Mouse (Mus musculus) forebrain, embryonic 14.5 days (tissue): ENCODE measurements at regions not wholly inside any gene's neighbourhood (a gene's known extent, or its start where the extent isn't known, plus 50 kb on each side); places are given as distances from the start of the nearest gene placed in this dataset.
A peak's percentile ranks its signal among the peaks of the same experiment; 100 is the strongest.

Experiments
- ATAC-seq: fragments of 200-750 bp; cut with Nextera tagmentation; 2 replicates; pipeline ENCODE4 v1.8.0; 2017; ENCODE audit warnings: mild to moderate bottlenecking, moderate library complexity
- DNase-seq: peaks from one replicate; pipeline ENCODE4 v3.0.0-alpha.2; 2015; ENCODE audit warnings: low spot score
- H3K27ac ChIP-seq: fragments of 300-500 bp; sonication (generic); 2 replicates; pipeline ENCODE4 v1.5.1; 2014; ENCODE audit warnings: low read depth, mild to moderate bottlenecking, control low read depth, low read length, moderate library complexity
- H3K27me3 ChIP-seq: fragments of 300-500 bp; sonication (generic); replicated peaks from 2 replicates; pipeline ENCODE4 v1.6.1; 2014; ENCODE audit warnings: low read length, control low read depth, mixed read lengths; ENCODE audit not compliant: control insufficient read depth, insufficient read depth
- H3K36me3 ChIP-seq: fragments of 300-500 bp; sonication (generic); 2 replicates; pipeline ENCODE4 v1.6.1; 2014; ENCODE audit warnings: low read length, control low read depth; ENCODE audit not compliant: control insufficient read depth, insufficient read depth
- H3K4me1 ChIP-seq: fragments of 300-500 bp; sonication (generic); 2 replicates; pipeline ENCODE4 v1.6.1; 2014; ENCODE audit warnings: antibody characterized with exemption, low read length, control low read depth; ENCODE audit not compliant: control insufficient read depth, insufficient read depth
- H3K4me2 ChIP-seq: fragments of 300-500 bp; sonication (generic); 2 replicates; pipeline ENCODE4 v1.6.1; 2014; ENCODE audit warnings: mild to moderate bottlenecking, control low read depth, low read length
- H3K4me3 ChIP-seq: fragments of 300-500 bp; sonication (generic); 2 replicates; pipeline ENCODE4 v1.5.1; 2014; ENCODE audit warnings: low read depth, low read length, control low read depth
- H3K9ac ChIP-seq: fragments of 300-500 bp; sonication (generic); 2 replicates; pipeline ENCODE4 v1.6.1; 2014; ENCODE audit warnings: mild to moderate bottlenecking, low read length, control low read depth, moderate library complexity
- H3K9me3 ChIP-seq: fragments of 300-500 bp; sonication (generic); replicated peaks from 2 replicates; pipeline ENCODE4 v1.6.1; 2016; ENCODE audit warnings: low read length, control low read depth, mixed read lengths; ENCODE audit not compliant: control insufficient read depth
- WGBS: fragments of 180-500 bp; shearing (Covaris S2); extraction: QIAGEN DNeasy Blood & Tissue Kit; methylation state at CpG from one replicate; pipeline ENCODE4 v1.1.7; 2014; 5-methylcytosine and 5-hydroxymethylcytosine counted together

- Histone ChIP-seq H3K9me3 (no peaks in the 10 kb centered on the region), H3K36me3 (no peaks in the 10 kb centered on the region), H3K4me1 (no peaks in the 10 kb centered on the region), H3K27ac (no peak overlapping the region), H3K4me3 (no peak overlapping the region), H3K4me2 (no peak overlapping the region), H3K9ac (no peak overlapping the region), H3K27me3 (no peaks in the 10 kb centered on the region)
- no peak for ATAC-seq
- DNase-seq: no peak
- 83% methylated on average over 1 of the region's 1 CpGs for WGBS
Observed at GRCm38 (mm10) chr7:113651696-113652095, 114.1 kb upstream of the Spon1 start.

- Histone ChIP-seq H3K27ac (no peak overlapping the region), H3K4me3 (no peak overlapping the region), H3K9me3 (no peaks in the 10 kb centered on the region), H3K9ac (no peak overlapping the region), H3K36me3 (no peaks in the 10 kb centered on the region), H3K4me1 (no peaks in the 10 kb centered on the region), H3K4me2 (no peak overlapping the region), H3K27me3 (no peaks in the 10 kb centered on the region)
- 23% methylated on average over 5 of the region's 5 CpGs for WGBS
- peak; percentile 56 for DNase-seq
- ATAC-seq: no peak
Observed at GRCm38 (mm10) chr7:113653130-113653529, 112.7 kb upstream of the Spon1 start.

GRCm38 (mm10) chr7:113655336-113655735 lies 110.5 kb upstream of the Spon1 start:
- Histone ChIP-seq H3K9ac (no peak overlapping the region), H3K4me2 (no peak overlapping the region), H3K9me3 (no peaks in the 10 kb centered on the region), H3K4me3 (no peak overlapping the region), H3K4me1 (no peaks in the 10 kb centered on the region), H3K36me3 (no peaks in the 10 kb centered on the region), H3K27me3 (no peaks in the 10 kb centered on the region), H3K27ac (no peak overlapping the region)
- 80% methylated on average over 5 of the region's 5 CpGs for WGBS
- ATAC-seq (no peak), DNase-seq (no peak)

- Histone ChIP-seq H3K4me1 (peaks cover 4% of the 10 kb centered on the region), H3K36me3 (no peaks in the 10 kb centered on the region), H3K4me3 (no peak overlapping the region), H3K27ac (no peak overlapping the region), H3K27me3 (no peaks in the 10 kb centered on the region), H3K9ac (no peak overlapping the region), H3K9me3 (no peaks in the 10 kb centered on the region), H3K4me2 (peak overlapping the region; percentile 28; the same call in 1 of the 2 replicates)
- ATAC-seq: no peak
- WGBS: 32% methylated on average over 18 of the region's 18 CpGs
- DNase-seq: peak; percentile 16
Observed at GRCm38 (mm10) chr7:113672779-113673595, 92.8 kb upstream of the Spon1 start.

- Histone ChIP-seq H3K4me3 (no peak overlapping the region), H3K4me2 (no peak overlapping the region; the same call in 1 of the 2 replicates), H3K9ac (no peak overlapping the region), H3K4me1 (peaks cover 4% of the 10 kb centered on the region), H3K36me3 (no peaks in the 10 kb centered on the region), H3K27ac (no peak overlapping the region), H3K9me3 (no peaks in the 10 kb centered on the region), H3K27me3 (no peaks in the 10 kb centered on the region)
- DNase-seq (no peak), ATAC-seq (no peak)
- WGBS: 65% methylated on average over 12 of the region's 12 CpGs
Observed at GRCm38 (mm10) chr7:113673596-113673956, 92.2 kb upstream of the Spon1 start.

GRCm38 (mm10) chr7:113682271-113682670 lies 83.5 kb upstream of the Spon1 start:
- H3K27ac ChIP-seq: no peak overlapping the region
- WGBS: 83% methylated on average over 5 of the region's 5 CpGs
- no peak for ATAC-seq
- no peak overlapping the region for H3K4me2 ChIP-seq
- DNase-seq: no peak
- no peaks in the 10 kb centered on the region for H3K36me3 ChIP-seq
- H3K4me3 ChIP-seq: no peak overlapping the region
- H3K9ac ChIP-seq: no peak overlapping the region
- H3K9me3 ChIP-seq: no peaks in the 10 kb centered on the region
- no peaks in the 10 kb centered on the region for H3K27me3 ChIP-seq
- no peaks in the 10 kb centered on the region for H3K4me1 ChIP-seq

GRCm38 (mm10) chr7:113685349-113685748 lies 80.4 kb upstream of the Spon1 start:
- Histone ChIP-seq H3K27ac (no peak overlapping the region), H3K36me3 (no peaks in the 10 kb centered on the region), H3K4me2 (no peak overlapping the region), H3K9ac (no peak overlapping the region), H3K9me3 (no peaks in the 10 kb centered on the region), H3K4me1 (no peaks in the 10 kb centered on the region), H3K4me3 (no peak overlapping the region), H3K27me3 (no peaks in the 10 kb centered on the region)
- ATAC-seq (no peak), DNase-seq (no peak)
- WGBS: 87% methylated on average over 4 of the region's 4 CpGs

- 80% methylated on average over 3 of the region's 3 CpGs for WGBS
- Histone ChIP-seq H3K9ac (no peak overlapping the region), H3K27me3 (no peaks in the 10 kb centered on the region), H3K9me3 (no peaks in the 10 kb centered on the region), H3K36me3 (no peaks in the 10 kb centered on the region), H3K27ac (no peak overlapping the region), H3K4me1 (no peaks in the 10 kb centered on the region), H3K4me3 (no peak overlapping the region), H3K4me2 (no peak overlapping the region)
- DNase-seq (no peak), ATAC-seq (no peak)
Observed at GRCm38 (mm10) chr7:113686527-113686926, 79.3 kb upstream of the Spon1 start.

GRCm38 (mm10) chr7:113687566-113687965 lies 78.2 kb upstream of the Spon1 start:
- DNase-seq: no peak
- 85% methylated on average over 6 of the region's 6 CpGs for WGBS
- no peak overlapping the region for H3K4me3 ChIP-seq

More at GRCm38 (mm10) chr7:113687566-113687965, 78.2 kb upstream of the Spon1 start:
- ATAC-seq: no peak
- H3K4me2 ChIP-seq: no peak overlapping the region
- H3K27me3 ChIP-seq: no peaks in the 10 kb centered on the region
- no peaks in the 10 kb centered on the region for H3K9me3 ChIP-seq
- H3K36me3 ChIP-seq: no peaks in the 10 kb centered on the region
- H3K4me1 ChIP-seq: no peaks in the 10 kb centered on the region
- no peak overlapping the region for H3K9ac ChIP-seq
- H3K27ac ChIP-seq: no peak overlapping the region
